7 mouse cellular contexts compared by ENCODE assay signal in genomic region chr2:33130526-33131483, GRCm38 (mm10). TPM values are rescaled to one million over a fixed set of nuclear protein-coding genes. Genes with fewer than 3 reads are reported as not detected.
A peak's percentile ranks its signal among the peaks of the same experiment; 100 is the strongest.
DNase-seq lines count a peak whose midpoint lies in the region; ATAC-seq lines count a peak whose summit lies in the region.

No protein-coding gene starts in this region.

- H3K36me3 ChIP-seq in embryonic facial prominence, embryonic 12.5 days, result no peaks in the 10 kb centered on the region
- no peaks in the 10 kb centered on the region for H3K36me3 ChIP-seq in limb, embryonic 11.5 days (ENCODE audit: control insufficient read depth, insufficient read depth, low read length)
- 0 out of 2 replicates have a peak, but pooled peaks cover 3% of the 10 kb centered on the region for H3K36me3 ChIP-seq in midbrain, embryonic 14.5 days (ENCODE audit: control insufficient read depth, insufficient read depth, low read length)

- peaks cover 20% of the 10 kb centered on the region for H3K27me3 ChIP-seq in embryonic facial prominence, embryonic 12.5 days
- H3K27me3 ChIP-seq in limb, embryonic 11.5 days (ENCODE audit: control insufficient read depth, insufficient read depth, low read length), result peaks cover 11% of the 10 kb centered on the region
- no peaks in the 10 kb centered on the region; the same call in none of the 2 replicates for H3K27me3 ChIP-seq in midbrain, embryonic 14.5 days (ENCODE audit: control insufficient read depth, insufficient read depth, low read length)

- ATAC-seq in embryonic facial prominence, embryonic 12.5 days (ENCODE audit: insufficient number of reproducible peaks, insufficient read depth, low FRiP score, low TSS enrichment), result peak; percentile 93
- ATAC-seq in limb, embryonic 11.5 days (ENCODE audit: insufficient number of reproducible peaks, low FRiP score, low TSS enrichment, low read depth), result peak; percentile 93
- peak; percentile 86 for ATAC-seq in midbrain, embryonic 14.5 days (ENCODE audit: low FRiP score, low TSS enrichment)

- H3K9me3 ChIP-seq in embryonic facial prominence, embryonic 12.5 days, result no peaks in the 10 kb centered on the region
- H3K9me3 ChIP-seq in limb, embryonic 11.5 days (ENCODE audit: control insufficient read depth, low read length), result no peaks in the 10 kb centered on the region
- H3K9me3 ChIP-seq in midbrain, embryonic 14.5 days (ENCODE audit: control insufficient read depth, low read length), result no peaks in the 10 kb centered on the region

- peak; percentile 99 for DNase-seq in adrenal gland, postnatal 25 days
- peak; percentile 100 for DNase-seq in heart, adult 11 months
- DNase-seq in kidney, adult 18-20 months, result peak; percentile 97
- peak; percentile 99 for DNase-seq in limb, embryonic 11.5 days (ENCODE audit: low spot score)
- peak; percentile 92 for DNase-seq in midbrain, embryonic 14.5 days
- DNase-seq in spleen, adult 18-20 months, result peak; percentile 95 to 98

- H3K9ac ChIP-seq in embryonic facial prominence, embryonic 12.5 days, result peak overlapping the region; percentile 65
- peak overlapping the region; percentile 65 for H3K9ac ChIP-seq in limb, embryonic 11.5 days (ENCODE audit: low read length)
- peak overlapping the region; percentile 76 for H3K9ac ChIP-seq in midbrain, embryonic 14.5 days (replicated peaks; ENCODE audit: low read length)

- peaks cover 9% of the 10 kb centered on the region for H3K4me1 ChIP-seq in embryonic facial prominence, embryonic 12.5 days
- H3K4me1 ChIP-seq in limb, embryonic 11.5 days (ENCODE audit: control insufficient read depth, insufficient read depth, low read length), result peaks cover 3% of the 10 kb centered on the region; the same call in 1 of the 2 replicates
- peaks cover 10% of the 10 kb centered on the region; the same call in 1 of the 2 replicates for H3K4me1 ChIP-seq in midbrain, embryonic 14.5 days (ENCODE audit: control insufficient read depth, insufficient read depth, low read length)

- peak overlapping the region; percentile 64 for H3K4me3 ChIP-seq in embryonic facial prominence, embryonic 12.5 days
- peak overlapping the region; percentile 49 for H3K4me3 ChIP-seq in limb, embryonic 11.5 days (ENCODE audit: low read depth, low read length)
- peak overlapping the region; percentile 69 for H3K4me3 ChIP-seq in midbrain, embryonic 14.5 days (replicated peaks; ENCODE audit: low read depth, low read length)

- H3K4me2 ChIP-seq in embryonic facial prominence, embryonic 12.5 days (replicated peaks), result peak overlapping the region; percentile 96
- H3K4me2 ChIP-seq in limb, embryonic 11.5 days (ENCODE audit: low read depth, severe bottlenecking), result peak overlapping the region; percentile 82
- H3K4me2 ChIP-seq in midbrain, embryonic 14.5 days (ENCODE audit: low read length), result peak overlapping the region; percentile 100

- peak overlapping the region; percentile 5; the same call in 1 of the 2 replicates for H3K27ac ChIP-seq in embryonic facial prominence, embryonic 12.5 days
- H3K27ac ChIP-seq in limb, embryonic 11.5 days (replicated peaks; ENCODE audit: low read depth, low read length), result 0 out of 2 replicates have a peak overlapping the region, but pooled peaks have one; percentile 21
- H3K27ac ChIP-seq in midbrain, embryonic 14.5 days (replicated peaks; ENCODE audit: low read depth, low read length), result peak overlapping the region; percentile 52; the same call in 1 of the 2 replicates

- WGBS in embryonic facial prominence, embryonic 12.5 days, result under 1% methylated on average over 55 of the region's 55 CpGs
- under 1% methylated on average over 52 of the region's 55 CpGs for WGBS in limb, embryonic 11.5 days
- WGBS in midbrain, embryonic 14.5 days, result 1% methylated on average over 54 of the region's 55 CpGs

RNA-seq across cellular contexts. Expression of gene Garnl3, which starts 0.6 kb away (rescaled TPM):
- 17.3 and 19.2 TPM in 2 replicates for total RNA-seq in adrenal gland, postnatal 25 days (2021)
- polyA plus RNA-seq in embryonic facial prominence, embryonic 12.5 days (2016; fragmentation: Nextera tagmentation; extraction: Ambion mirVana), result 12.3 and 14.3 TPM in 2 replicates
- polyA plus RNA-seq in limb, embryonic 11.5 days (2014; fragmentation: Nextera tagmentation; extraction: Ambion mirVana), result 10.4 and 13.1 TPM in 2 replicates
- 44.4 and 51.1 TPM in 2 replicates for polyA plus RNA-seq in midbrain, embryonic 14.5 days (2014; fragmentation: Nextera tagmentation; extraction: Ambion mirVana)

Comparison
In these comparisons a context has a peak if more than half of its experiments do, and no peak if none do; other contexts are left out.
1. Peak in every context shown above with its lines: DNase-seq, ATAC-seq, H3K4me3 ChIP-seq and H3K27ac ChIP-seq.